Mouse (Mus musculus) midbrain, embryonic 14.5 days (tissue): ENCODE measurements around the gene C1qtnf9. TPM values are rescaled to one million over a fixed set of nuclear protein-coding genes. Genes with fewer than 3 reads are reported as not detected.

ENCODE experiments used
- ATAC-seq: fragments of 200-750 bp; cut with Nextera tagmentation; 2 replicates; pipeline ENCODE4 v1.8.0; 2017; ENCODE audit warnings: moderate number of reproducible peaks, moderate library complexity; ENCODE audit not compliant: low FRiP score, low TSS enrichment
- DNase-seq: peaks from one replicate; pipeline ENCODE4 v3.0.0-alpha.2; 2015
- H3K27ac ChIP-seq: fragments of 300-500 bp; sonication (generic); replicated peaks from 2 replicates; pipeline ENCODE4 v1.5.1; 2014; ENCODE audit warnings: mild to moderate bottlenecking, low read depth, low read length, moderate library complexity
- H3K27me3 ChIP-seq: fragments of 300-500 bp; sonication (generic); 2 replicates; pipeline ENCODE4 v1.6.1; 2014; ENCODE audit warnings: low read length, control low read depth, mixed read lengths; ENCODE audit not compliant: control insufficient read depth, insufficient read depth
- H3K36me3 ChIP-seq: fragments of 300-500 bp; sonication (generic); 2 replicates; pipeline ENCODE4 v1.6.1; 2014; ENCODE audit warnings: low read length, control low read depth; ENCODE audit not compliant: control insufficient read depth, insufficient read depth
- H3K4me1 ChIP-seq: fragments of 300-500 bp; sonication (generic); 2 replicates; pipeline ENCODE4 v1.6.1; 2014; ENCODE audit warnings: mild to moderate bottlenecking, antibody characterized with exemption, low read length, control low read depth; ENCODE audit not compliant: control insufficient read depth, insufficient read depth
- H3K4me2 ChIP-seq: fragments of 300-500 bp; sonication (generic); 2 replicates; pipeline ENCODE4 v1.6.1; 2014; ENCODE audit warnings: mild to moderate bottlenecking, low read length, moderate library complexity
- H3K4me3 ChIP-seq: fragments of 300-500 bp; sonication (generic); replicated peaks from 2 replicates; pipeline ENCODE4 v1.5.1; 2014; ENCODE audit warnings: low read depth, low read length
- H3K9ac ChIP-seq: fragments of 300-500 bp; sonication (generic); replicated peaks from 2 replicates; pipeline ENCODE4 v1.6.1; 2014; ENCODE audit warnings: mild to moderate bottlenecking, low read length, moderate library complexity
- H3K9me3 ChIP-seq: fragments of 300-500 bp; sonication (generic); 2 replicates; pipeline ENCODE4 v1.6.1; 2016; ENCODE audit warnings: low read length, control low read depth, mixed read lengths; ENCODE audit not compliant: control insufficient read depth
- WGBS: fragments of 180-500 bp; shearing (Covaris S2); extraction: QIAGEN DNeasy Blood & Tissue Kit; methylation state at CpG from one replicate; pipeline ENCODE4 v1.1.7; 2014; 5-methylcytosine and 5-hydroxymethylcytosine counted together
- polyA plus RNA-seq: library from polyadenylated mRNA; unstranded; fragments of >200 nt; fragmentation: Nextera tagmentation; extraction: Ambion mirVana; gene quantifications from 2 replicates; pipeline ENCODE4 v1.2.1, GENCODE M21; 2014

Gene C1qtnf9
- polyA plus RNA-seq: not detected in 2 replicates

GRCm38 (mm10) chr14:60767884-60768283 lies at the start of gene C1qtnf9:
Gene C1qtnf9 (plus strand): TSS chr14:60768134.
- DNase-seq: no peak
- WGBS: 79% methylated on average over 4 of the region's 4 CpGs

GRCm38 (mm10) chr14:60721304-60721703 lies 46.6 kb upstream of the C1qtnf9 start:
- Histone ChIP-seq H3K27me3 (no peaks in the 10 kb centered on the region), H3K27ac (no peak overlapping the region), H3K9ac (no peak overlapping the region), H3K9me3 (no peaks in the 10 kb centered on the region), H3K4me1 (no peaks in the 10 kb centered on the region), H3K4me2 (no peak overlapping the region), H3K4me3 (no peak overlapping the region), H3K36me3 (0 out of 2 replicates have a peak, but pooled peaks cover 2% of the 10 kb centered on the region)
- ATAC-seq (no peak), DNase-seq (no peak)
- 65% methylated on average over 8 of the region's 8 CpGs for WGBS

More at GRCm38 (mm10) chr14:60767884-60768283, at the start of gene C1qtnf9:
- 0 out of 2 replicates have a peak, but pooled peaks cover 3% of the 10 kb centered on the region for H3K36me3 ChIP-seq
- H3K27ac ChIP-seq: no peak within 1 kb of the TSS
- no peak within 1 kb of the TSS for H3K4me3 ChIP-seq
- H3K9me3 ChIP-seq: no peaks in the 10 kb centered on the region
- no peak within 1 kb of the TSS for H3K4me2 ChIP-seq
- no peak within 1 kb of the TSS for H3K9ac ChIP-seq
- ATAC-seq: no peak
- no peaks in the 10 kb centered on the region for H3K27me3 ChIP-seq
- no peaks in the 10 kb centered on the region for H3K4me1 ChIP-seq

DNA sequence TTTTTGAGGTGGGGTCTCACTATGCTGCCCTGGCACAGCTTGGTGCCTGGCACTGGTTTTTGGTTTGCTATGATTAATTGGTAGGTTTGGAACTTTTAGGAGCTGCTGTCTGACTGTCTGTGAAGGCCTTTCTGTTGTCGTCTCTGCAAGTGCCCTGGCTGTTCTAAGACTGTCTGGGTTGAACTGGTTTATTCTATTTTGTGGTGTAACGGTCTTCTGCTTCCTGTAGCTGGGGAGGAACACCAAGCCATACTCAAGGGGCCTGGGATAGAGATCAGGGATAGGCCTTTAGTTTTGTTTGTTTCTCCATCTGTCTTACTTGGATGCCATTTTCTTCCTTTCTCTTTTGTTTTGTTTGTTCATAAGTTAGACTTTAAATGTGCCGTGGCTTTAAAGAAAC lies 46.0 kb upstream of the C1qtnf9 start:
- no peak overlapping the region for H3K9ac ChIP-seq
- 88% methylated on average over 3 of the region's 3 CpGs for WGBS
- H3K4me3 ChIP-seq: no peak overlapping the region
- H3K27me3 ChIP-seq: no peaks in the 10 kb centered on the region
- no peaks in the 10 kb centered on the region for H3K4me1 ChIP-seq
- no peak overlapping the region for H3K27ac ChIP-seq
- no peak overlapping the region for H3K4me2 ChIP-seq
- ATAC-seq (no peak), DNase-seq (no peak)
- H3K36me3 ChIP-seq: 0 out of 2 replicates have a peak, but pooled peaks cover 2% of the 10 kb centered on the region
- H3K9me3 ChIP-seq: no peaks in the 10 kb centered on the region

DNA sequence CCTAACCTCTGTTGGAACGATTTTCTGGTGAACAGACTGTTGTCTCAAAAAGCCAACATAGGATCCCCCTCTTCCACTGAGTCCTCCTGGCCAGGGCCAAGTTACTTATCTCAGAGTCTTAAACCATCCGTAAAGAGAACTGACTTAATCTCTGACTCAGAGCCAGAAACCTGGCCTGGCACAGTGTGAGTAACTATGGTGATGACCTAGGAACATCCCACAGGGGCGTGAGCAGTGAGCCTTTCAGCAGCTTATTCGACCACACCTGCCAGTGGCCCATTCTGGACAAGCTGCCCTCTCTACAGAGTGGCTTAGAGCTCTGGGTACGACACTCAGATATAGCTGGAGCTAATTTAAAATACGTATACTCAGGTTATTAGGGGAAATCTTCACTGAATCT lies 41.8 kb upstream of the C1qtnf9 start:
- Histone ChIP-seq H3K4me1 (no peaks in the 10 kb centered on the region), H3K27me3 (no peaks in the 10 kb centered on the region), H3K36me3 (no peaks in the 10 kb centered on the region), H3K4me3 (no peak overlapping the region), H3K27ac (no peak overlapping the region), H3K9ac (no peak overlapping the region), H3K4me2 (no peak overlapping the region), H3K9me3 (no peaks in the 10 kb centered on the region)
- ATAC-seq: no peak
- WGBS: 42% methylated on average over 6 of the region's 6 CpGs
- DNase-seq: peak; percentile 39

DNA sequence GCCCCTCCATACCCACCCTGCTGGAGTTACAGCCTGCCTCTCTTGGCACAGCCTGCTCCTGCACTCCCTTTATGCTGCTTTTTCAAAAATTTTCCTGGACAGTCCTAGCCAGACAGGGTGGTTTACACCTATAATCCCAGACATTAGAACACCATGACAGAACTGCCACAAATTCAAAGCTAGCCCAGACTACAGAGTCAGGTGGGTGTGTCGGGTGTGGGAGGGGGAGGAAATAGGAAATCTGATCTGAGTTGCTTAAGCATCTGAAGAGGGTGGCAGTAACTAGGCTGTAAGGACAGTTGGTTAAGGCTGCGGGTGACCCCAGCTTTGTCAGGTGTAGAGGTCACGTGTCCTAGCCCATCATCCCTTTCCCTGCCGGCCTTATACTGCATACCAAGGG lies 40.8 kb upstream of the C1qtnf9 start:
- Histone ChIP-seq H3K9me3 (no peaks in the 10 kb centered on the region), H3K27me3 (no peaks in the 10 kb centered on the region), H3K36me3 (no peaks in the 10 kb centered on the region), H3K4me3 (no peak overlapping the region), H3K4me1 (no peaks in the 10 kb centered on the region), H3K27ac (no peak overlapping the region), H3K9ac (no peak overlapping the region), H3K4me2 (no peak overlapping the region)
- WGBS: 70% methylated on average over 4 of the region's 4 CpGs
- DNase-seq (no peak), ATAC-seq (no peak)

GRCm38 (mm10) chr14:60732081-60732480 lies 35.9 kb upstream of the C1qtnf9 start:
- DNase-seq: no peak
- H3K4me1 ChIP-seq: peaks cover 19% of the 10 kb centered on the region
- WGBS: 53% methylated on average over 6 of the region's 6 CpGs

DNA sequence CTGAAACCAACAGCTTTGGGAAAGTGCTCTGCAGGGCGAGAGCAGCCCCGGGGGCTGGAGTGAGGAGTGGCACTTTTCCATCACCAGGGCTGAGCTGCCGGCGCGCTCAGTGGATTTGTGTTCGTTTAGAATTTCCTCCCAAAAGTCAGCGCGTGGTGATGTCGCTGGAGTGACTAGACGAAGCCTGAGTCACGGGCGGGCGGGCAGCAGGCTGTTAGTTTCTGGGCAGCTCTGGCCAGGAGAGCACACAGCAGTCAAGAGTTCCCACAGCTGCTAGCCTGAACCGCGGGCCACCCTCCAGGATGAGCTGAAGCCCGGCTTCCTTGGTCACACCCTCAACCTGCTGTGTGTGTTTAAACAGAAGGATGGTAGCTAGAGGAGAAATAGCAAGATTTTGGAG lies 35.1 kb upstream of the C1qtnf9 start:
- 11% methylated on average over 16 of the region's 16 CpGs for WGBS

More at GRCm38 (mm10) chr14:60732081-60732480, 35.9 kb upstream of the C1qtnf9 start:
- no peak for ATAC-seq
- Histone ChIP-seq H3K4me3 (no peak overlapping the region), H3K36me3 (no peaks in the 10 kb centered on the region), H3K9me3 (no peaks in the 10 kb centered on the region), H3K27me3 (no peaks in the 10 kb centered on the region), H3K9ac (no peak overlapping the region), H3K27ac (no peak overlapping the region), H3K4me2 (no peak overlapping the region)

DNA sequence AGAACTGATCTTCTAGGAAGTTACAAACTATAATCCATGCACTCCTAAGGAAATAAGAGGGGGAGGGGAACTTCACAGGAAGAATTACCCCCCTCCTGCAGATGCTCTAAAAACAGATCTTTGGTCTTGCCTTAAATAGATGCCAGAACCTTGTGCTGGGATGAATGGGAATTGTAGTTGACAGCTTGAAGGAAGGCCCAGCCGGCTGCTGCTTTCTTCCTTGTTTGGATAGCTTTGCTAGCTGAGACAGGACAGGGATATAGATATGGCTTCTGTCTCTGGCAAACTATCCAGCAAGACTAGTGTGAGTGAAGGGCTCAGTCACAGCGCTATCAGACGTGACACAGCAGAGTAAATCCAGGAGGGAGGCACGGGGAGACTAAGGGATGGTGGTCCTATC lies 34.2 kb upstream of the C1qtnf9 start:
- Histone ChIP-seq H3K27ac (no peak overlapping the region), H3K4me2 (no peak overlapping the region), H3K4me1 (peaks cover 28% of the 10 kb centered on the region), H3K9ac (no peak overlapping the region), H3K36me3 (no peaks in the 10 kb centered on the region), H3K4me3 (no peak overlapping the region), H3K27me3 (no peaks in the 10 kb centered on the region), H3K9me3 (no peaks in the 10 kb centered on the region)
- DNase-seq (no peak), ATAC-seq (no peak)
- WGBS: 47% methylated on average over 4 of the region's 4 CpGs

More for the DNA sequence above, 35.1 kb upstream of the C1qtnf9 start:
- DNase-seq: peak; percentile 55
- Histone ChIP-seq H3K27ac (0 out of 2 replicates have a peak overlapping the region, but pooled peaks have one; percentile 2), H3K4me2 (peak overlapping the region; percentile 29), H3K9ac (peak overlapping the region; percentile 20; the same call in 1 of the 2 replicates), H3K4me3 (no peak overlapping the region), H3K36me3 (no peaks in the 10 kb centered on the region), H3K27me3 (no peaks in the 10 kb centered on the region), H3K9me3 (no peaks in the 10 kb centered on the region), H3K4me1 (peaks cover 23% of the 10 kb centered on the region)
- no peak for ATAC-seq

GRCm38 (mm10) chr14:60735206-60735605 lies 32.7 kb upstream of the C1qtnf9 start:
- no peak for DNase-seq
- 53% methylated on average over 5 of the region's 5 CpGs for WGBS
- Histone ChIP-seq H3K4me1 (peaks cover 30% of the 10 kb centered on the region), H3K4me2 (no peak overlapping the region), H3K9ac (no peak overlapping the region), H3K27ac (no peak overlapping the region), H3K9me3 (no peaks in the 10 kb centered on the region), H3K36me3 (no peaks in the 10 kb centered on the region), H3K27me3 (no peaks in the 10 kb centered on the region), H3K4me3 (no peak overlapping the region)
- ATAC-seq: no peak
